Mouse (Mus musculus): ENCODE measurements at regions not wholly inside any gene's neighbourhood (a gene's known extent, or its start where the extent isn't known, plus 50 kb on each side); places are given as distances from the start of the nearest gene placed in this dataset.
A peak's percentile ranks its signal among the peaks of the same experiment; 100 is the strongest.

DNA sequence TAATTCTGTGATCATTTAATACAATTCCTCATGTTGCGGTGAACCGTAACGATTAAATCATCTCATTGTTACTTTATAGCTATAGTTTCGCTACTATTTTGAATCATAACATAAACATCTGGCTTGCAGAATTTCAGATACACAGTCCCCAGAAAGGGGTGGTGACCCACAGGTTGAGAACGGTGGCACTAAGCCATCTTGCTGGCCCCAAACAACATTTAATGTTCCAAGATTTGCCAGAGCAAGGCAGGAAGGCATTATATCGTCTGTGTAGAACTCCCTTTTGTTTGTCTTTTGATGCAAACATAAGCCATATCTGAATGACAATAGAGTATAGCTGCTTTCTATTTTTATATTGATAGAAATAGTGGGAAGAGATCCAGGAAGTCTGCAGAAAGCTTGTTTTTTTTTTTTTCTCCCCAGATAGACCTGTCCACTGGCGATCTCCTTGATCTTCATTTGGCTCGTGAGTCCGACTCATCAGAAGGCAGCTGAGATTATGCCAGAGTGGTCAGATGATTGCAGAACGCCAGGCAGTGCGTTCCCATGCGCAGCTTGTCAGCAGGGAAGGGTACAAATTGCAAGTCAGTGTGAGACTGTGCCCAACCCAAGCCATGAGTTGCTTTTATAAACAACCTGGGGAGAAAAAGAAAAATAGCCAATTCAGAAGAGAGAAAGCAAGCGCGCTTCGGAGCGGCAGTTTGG is 213.9 kb downstream of the Dok5 start:
- peak in 1 of 2 experiments; percentile 4 for DNase-seq (ENCODE audit: low spot score in 2 of 2)

- DNase-seq (ENCODE audit: low spot score in 2 of 2): no peak
Measured at GRCm38 (mm10) chr2:170946106-170946657, 214.6 kb downstream of the Dok5 start.

DNA sequence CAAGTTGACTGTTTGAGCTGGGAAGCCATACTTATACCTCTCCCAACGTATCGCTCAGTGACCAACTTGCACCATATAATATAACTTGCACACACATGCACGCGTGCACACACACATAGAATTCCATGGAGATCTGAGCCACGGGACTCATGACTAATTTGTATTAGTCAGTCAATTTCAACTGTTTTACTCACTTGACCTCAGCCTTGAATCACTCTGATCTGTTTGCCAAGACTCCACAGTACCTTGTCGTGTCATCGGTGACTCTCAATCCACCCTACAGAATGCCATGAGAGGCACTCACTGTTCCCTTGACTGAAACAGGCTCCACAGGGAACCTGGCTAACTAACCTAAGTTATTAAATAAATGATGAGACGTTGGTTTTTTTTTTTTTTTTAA is 215.6 kb downstream of the Dok5 start:
- no peak for DNase-seq (ENCODE audit: low spot score in 2 of 2)

DNA sequence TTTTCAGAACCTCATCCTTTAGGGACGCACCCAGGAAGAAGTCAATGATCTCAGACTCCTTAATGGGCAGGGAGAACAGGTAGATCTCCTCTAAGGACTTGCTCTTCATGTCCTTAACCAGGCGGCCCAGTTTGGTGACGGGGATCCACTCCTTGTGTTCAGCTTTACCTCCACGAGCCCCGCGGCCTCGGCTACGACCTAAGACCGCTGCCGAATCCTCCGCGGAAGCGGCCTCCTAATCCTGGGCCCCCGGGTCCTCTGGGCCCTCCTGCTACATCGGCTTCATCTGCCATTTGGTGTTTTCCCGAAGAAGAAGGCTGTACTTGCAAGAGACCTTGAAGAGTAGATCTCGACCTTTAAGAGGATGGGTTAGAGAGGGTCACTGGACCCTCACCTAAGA is 223.0 kb downstream of the Dok5 start:
- no peak for DNase-seq (ENCODE audit: low spot score in 2 of 2)

DNA sequence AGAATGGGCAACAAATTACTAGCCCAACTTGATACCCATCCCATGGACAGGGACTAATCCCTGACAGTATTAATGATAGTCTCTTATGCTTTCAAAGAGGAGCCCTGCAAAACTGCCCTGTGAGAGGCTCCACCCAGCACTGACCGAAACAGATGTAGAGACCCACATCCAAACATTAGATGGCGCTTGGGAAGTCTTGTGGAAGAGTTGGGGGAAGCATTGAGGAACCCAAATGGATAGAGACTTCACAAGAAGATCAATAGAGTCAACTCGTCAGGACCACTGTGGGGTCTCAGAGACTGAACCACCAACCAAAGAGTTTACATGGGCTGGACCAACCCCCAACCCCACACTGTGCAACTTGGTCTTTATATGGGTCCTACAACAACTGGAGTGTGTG is 225.2 kb downstream of the Dok5 start:
- no peak for DNase-seq (ENCODE audit: low spot score in 2 of 2)

DNA sequence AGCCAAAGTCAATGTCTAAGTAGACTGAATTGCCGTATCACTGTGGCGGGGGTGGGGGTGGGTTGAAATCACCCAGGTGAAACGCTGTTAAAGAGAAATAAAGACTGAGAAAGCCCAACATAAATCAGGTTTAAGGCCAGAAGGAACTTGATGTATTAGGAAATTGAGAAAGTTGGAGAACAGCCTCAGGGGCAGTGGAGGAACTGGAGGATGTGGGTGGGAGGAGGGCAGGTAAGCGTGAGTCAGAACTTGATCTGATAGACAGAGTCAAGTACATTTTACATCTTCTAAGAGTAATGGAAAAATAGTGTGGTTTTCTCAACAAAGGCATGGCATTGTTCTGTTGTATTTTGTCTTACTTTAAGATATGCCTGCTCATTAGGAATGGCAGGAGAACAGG is 228.8 kb downstream of the Dok5 start:
- no peak for DNase-seq (ENCODE audit: low spot score in 2 of 2)

DNA sequence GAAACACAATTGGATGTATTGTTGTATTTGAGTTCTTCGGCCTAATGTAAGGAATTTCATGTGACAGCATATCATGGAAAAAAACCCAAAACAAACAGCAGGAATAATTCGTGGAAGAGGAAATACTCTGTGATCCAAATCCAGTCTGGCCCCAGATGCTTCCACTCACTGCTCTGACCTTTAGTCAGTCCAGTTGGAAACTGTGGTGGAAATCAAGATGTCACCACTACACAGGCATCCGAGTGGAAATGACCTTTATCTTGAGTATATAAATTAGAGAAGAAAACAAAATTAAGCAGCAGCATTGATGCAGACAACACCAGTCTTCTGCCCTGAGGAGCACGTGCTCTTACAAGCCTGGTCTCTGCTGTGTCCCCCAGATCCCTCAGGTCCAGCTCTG is 230.9 kb downstream of the Dok5 start:
- no peak for DNase-seq (ENCODE audit: low spot score in 2 of 2)

DNA sequence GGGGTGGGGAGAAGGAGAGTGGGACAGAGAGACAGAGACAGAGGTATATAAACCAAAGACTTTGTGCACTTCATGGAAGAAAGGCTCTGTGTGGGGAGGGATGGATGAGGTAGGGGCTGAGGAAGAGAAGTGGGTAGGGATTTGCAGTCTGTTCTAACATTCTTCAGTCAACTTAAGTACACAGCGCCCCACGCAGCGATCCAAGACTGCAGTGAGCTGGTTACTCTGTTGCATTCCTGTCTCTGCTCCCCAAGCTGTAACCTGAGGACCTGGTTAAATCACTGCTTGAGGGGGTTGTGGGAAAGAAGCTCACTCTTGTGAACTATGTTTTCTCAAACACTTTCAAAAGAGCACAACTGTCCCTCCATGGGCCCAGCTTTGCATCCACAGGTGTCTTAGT is 237.8 kb downstream of the Dok5 start:
- DNase-seq (ENCODE audit: low spot score in 2 of 2): no peak

- DNase-seq (ENCODE audit: low spot score in 2 of 2): peak in 1 of 2 experiments; percentile 14
Measured at GRCm38 (mm10) chr2:170985357-170985756, 253.8 kb downstream of the Dok5 start.

- DNase-seq (ENCODE audit: low spot score in 2 of 2): no peak
Measured at GRCm38 (mm10) chr2:170998378-170998777, 266.8 kb downstream of the Dok5 start.

DNA sequence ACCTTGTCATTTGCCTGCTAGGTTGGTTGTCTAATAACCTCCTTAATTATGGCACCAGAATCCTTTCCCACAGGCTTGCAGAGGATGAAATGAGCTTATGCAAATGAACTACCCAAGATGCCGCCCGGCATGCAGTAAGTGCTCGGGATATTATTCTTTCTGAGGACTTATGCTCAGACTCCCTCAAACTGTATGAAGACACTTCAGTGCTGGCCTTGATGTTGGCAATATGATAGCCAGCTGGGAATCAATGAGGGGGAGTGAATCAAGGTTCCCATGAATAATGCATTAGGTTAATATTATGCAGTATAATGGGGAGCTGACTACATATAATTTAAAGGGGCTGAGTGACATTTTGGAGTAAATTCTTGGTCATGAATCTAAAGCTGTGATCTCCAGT is 268.6 kb downstream of the Dok5 start:
- no peak for DNase-seq (ENCODE audit: low spot score in 2 of 2)

DNA sequence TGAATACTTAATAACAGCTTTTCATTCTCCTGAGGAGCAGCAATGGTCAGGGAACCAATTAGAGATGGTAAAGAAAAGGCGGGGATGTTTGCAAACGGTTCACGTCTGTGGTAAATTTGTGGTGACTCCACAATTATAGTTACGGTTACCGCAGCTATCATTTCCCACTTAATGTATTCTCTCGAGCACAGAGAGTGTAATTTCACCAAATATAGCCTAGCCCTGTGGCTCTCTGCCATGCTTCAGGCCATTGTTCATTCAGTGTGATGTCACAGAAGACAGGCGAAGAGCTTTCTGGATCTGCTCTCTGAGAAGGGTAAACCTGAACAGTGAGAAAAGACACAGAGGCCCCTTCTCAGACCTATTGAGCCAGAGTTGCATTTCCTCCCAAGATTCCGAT is 296.9 kb downstream of the Dok5 start:
- no peak for DNase-seq (ENCODE audit: low spot score in 2 of 2)
